Mouse (Mus musculus): ENCODE measurements around the gene Gck. TPM values are rescaled to one million over a fixed set of nuclear protein-coding genes. Genes with fewer than 3 reads are reported as not detected.

Gck gene
- total RNA-seq, 2 experiments from 2014 or later: 3.9 to 4.0 TPM

DNA sequence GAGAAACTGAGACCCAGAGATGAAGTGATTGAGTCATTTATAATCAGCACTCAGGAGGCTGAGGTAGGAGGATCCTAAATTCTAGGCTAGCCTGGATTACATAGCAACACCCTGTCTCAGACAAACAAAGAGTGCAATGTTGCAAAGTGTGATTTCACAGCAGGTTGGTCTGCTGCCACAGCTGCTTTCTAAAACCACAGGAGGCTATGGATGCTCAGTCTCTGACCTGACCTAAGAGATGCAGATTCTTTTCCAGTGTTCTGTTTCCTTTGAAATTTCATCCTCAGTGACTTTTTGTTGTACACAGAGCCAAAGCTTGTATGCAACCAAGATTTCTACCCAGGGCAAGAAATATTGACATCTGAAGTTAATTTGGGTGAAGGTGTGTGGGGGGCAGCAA is 94.4 kb downstream of the Gck start:
- intact Hi-C loops (cut with DNase I): no loop called here
- DNase-seq: no peak

DNA sequence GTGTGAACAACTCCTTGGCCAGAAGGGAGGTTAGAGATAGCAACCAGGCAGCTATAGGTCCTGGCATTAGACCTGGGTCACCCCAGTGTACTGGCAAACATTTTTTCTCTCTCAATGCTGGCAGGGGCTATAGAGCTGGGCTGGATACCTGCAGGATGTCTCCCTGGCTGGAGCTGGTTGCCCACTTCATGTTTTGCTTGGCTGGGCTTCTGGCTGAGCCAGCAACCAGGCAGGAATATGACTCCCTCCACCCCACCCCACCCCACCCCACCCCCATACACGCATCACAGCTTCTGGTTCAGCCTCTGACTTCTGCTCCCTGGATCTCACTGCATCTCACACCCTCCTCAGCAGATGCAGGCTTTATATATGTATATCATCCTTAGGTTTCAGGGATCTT is 97.6 kb downstream of the Gck start:
- intact Hi-C loops (cut with DNase I): no loop called here
- DNase-seq: no peak

DNA sequence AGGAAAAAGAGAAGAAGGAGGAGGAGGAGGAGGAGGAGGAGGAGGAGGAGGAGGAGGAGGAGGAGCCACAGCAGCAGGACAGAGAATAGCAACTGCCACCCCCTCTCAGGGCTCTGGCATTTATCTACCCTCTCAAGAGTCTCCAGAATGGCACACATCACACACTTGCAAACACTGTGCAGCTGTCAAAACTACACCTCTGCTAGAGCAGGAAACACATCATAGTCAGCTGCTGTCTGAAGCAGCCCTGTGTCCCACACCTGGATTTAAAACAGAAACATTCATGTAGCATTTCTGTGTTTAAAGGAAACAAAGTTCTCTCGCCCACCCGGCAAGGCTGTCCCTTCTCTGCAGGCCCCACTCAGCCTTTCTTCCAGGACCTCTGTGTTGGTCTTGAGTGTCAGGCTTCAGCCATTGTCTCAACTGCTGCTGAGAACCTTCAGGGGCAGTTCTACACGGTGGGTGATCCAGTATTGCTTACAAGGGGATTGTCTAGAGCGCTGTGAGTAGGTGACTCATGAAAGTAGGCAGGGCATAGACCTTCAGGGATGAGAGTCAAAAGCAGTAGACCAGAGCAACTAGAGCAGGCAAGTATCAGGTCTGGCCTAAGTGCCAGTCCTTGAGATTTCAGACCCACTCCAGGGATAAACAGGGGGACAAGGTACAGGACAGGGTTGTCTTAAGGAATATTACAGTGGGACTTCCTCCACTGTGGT is 98.7 kb downstream of the Gck start:
- intact Hi-C loops (cut with DNase I): no loop called here
- no peak for DNase-seq

Other genes starting within 250 kb of the Gck start
- gene Mrps24, start 234.4 kb downstream of the Gck start, total RNA-seq (2021): 10 to 100 TPM; 90.3 to 93.2 TPM
- gene Urgcp, start 187.7 kb downstream of the Gck start, total RNA-seq (2021): 10 to 100 TPM; 41.5 to 52.4 TPM
- 10 to 100 TPM; 89.8 to 92.4 TPM for gene Dbnl, start 161.6 kb downstream of the Gck start, total RNA-seq (2021)
- gene Pgam2, start 146.3 kb downstream of the Gck start, total RNA-seq (2021): 1 to 10 TPM; 1.6 TPM
- 10 to 100 TPM; 16.1 to 16.5 TPM for gene Polm, start 112.1 kb downstream of the Gck start, total RNA-seq (2021)
- gene Aebp1, start 88.1 kb downstream of the Gck start, total RNA-seq (2021): 10 to 100 TPM; 20.4 to 24.8 TPM
- gene Pold2, start 71.8 kb downstream of the Gck start, total RNA-seq (2021): 10 to 100 TPM; 26.6 to 37.5 TPM
- not detected for gene Myl7, start 51.3 kb downstream of the Gck start, total RNA-seq (2021)
- gene Ykt6, start 5.6 kb upstream of the Gck start, total RNA-seq (2021): 100 to 1,000 TPM; 202 to 213 TPM
- gene Camk2b, start 116.3 kb upstream of the Gck start, total RNA-seq (2021): 100 to 1,000 TPM; 593 to 607 TPM
- gene A730071L15Rik, start 249.9 kb upstream of the Gck start, total RNA-seq (2021): under 1 TPM in 1 of 2 experiments, not detected in 1; 0.24 TPM